Comparison of ENCODE assay signal across 8 mouse cellular contexts in the genomic region with DNA sequence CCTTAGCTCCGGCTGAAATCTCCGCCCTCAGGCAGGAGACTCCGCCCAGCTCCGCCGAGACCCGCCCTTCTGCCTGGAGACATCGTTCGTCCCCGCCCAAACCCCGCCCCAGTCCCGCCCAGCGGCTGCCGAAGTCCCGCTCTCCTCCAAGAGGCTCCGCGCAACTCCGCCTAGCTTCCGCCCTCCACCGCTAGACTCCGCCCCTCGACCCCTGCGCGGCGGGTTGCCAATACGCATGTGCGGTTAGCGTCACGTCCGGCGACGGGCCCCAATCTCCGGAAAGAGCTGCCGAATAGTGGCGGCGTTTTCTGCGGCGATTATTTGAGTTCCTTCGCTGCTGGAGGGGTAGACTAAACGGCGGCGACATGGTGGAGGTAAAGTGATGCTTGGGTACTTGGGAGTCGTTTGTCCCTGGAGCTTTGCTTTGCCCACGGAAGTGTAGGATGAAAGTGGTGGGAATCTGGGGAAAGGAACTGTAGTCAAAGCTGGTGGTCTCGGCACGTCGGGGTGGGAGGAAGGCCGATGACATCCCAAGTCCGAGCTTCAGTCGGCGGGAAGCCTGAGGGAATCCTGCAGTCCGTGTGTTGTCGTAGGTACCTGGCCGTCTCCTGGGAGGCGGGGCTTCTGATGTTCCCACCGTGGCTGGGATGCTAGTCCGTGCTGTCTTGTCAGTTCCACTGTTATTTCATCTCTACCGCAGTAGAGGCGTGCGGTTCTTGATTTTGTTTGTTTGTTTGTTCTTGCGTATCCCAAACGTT. TPM values are rescaled to one million over a fixed set of nuclear protein-coding genes. Genes with fewer than 3 reads are reported as not detected.
DNase-seq lines count a peak whose midpoint lies in the region; ATAC-seq and TF ChIP-seq lines count a peak whose summit lies in the region.

TSS of gene Plrg1 (plus strand) at position 242 of the 758 bp plus-strand sequence.

- H3K4me2 ChIP-seq in embryonic facial prominence, embryonic 14.5 days (ENCODE audit: low read depth, low read length) = peak within 1 kb of the TSS; percentile 92
- H3K4me2 ChIP-seq in limb, embryonic 13.5 days (replicated peaks) = peak within 1 kb of the TSS; percentile 93
- H3K4me2 ChIP-seq in midbrain, embryonic 16.5 days (ENCODE audit: low read length) = peak within 1 kb of the TSS; percentile 93

- peaks cover 36% of the 10 kb centered on the region for H3K36me3 ChIP-seq in embryonic facial prominence, embryonic 14.5 days (ENCODE audit: control insufficient read depth, insufficient read depth, low read length)
- no peaks in the 10 kb centered on the region for H3K36me3 ChIP-seq in heart, adult 2 months (ENCODE audit: control insufficient read depth, insufficient read depth, low read length)
- peaks cover 34% of the 10 kb centered on the region for H3K36me3 ChIP-seq in limb, embryonic 13.5 days
- peaks cover 13% of the 10 kb centered on the region for H3K36me3 ChIP-seq in midbrain, embryonic 16.5 days (ENCODE audit: control insufficient read depth, insufficient read depth, low read length)

- ATAC-seq in embryonic facial prominence, embryonic 14.5 days (ENCODE audit: low read depth) = peak; percentile 99
- ATAC-seq in limb, embryonic 13.5 days (ENCODE audit: low FRiP score, low read depth) = peak; percentile 99
- peak; percentile 99 for ATAC-seq in midbrain, embryonic 16.5 days

- H3K4me3 ChIP-seq in embryonic facial prominence, embryonic 14.5 days (ENCODE audit: low read depth, low read length) = peak within 1 kb of the TSS; percentile 76
- peak within 1 kb of the TSS; percentile 78 for H3K4me3 ChIP-seq in heart, adult 2 months
- H3K4me3 ChIP-seq in limb, embryonic 13.5 days = peak within 1 kb of the TSS; percentile 89
- peak within 1 kb of the TSS; percentile 73 for H3K4me3 ChIP-seq in midbrain, embryonic 16.5 days (ENCODE audit: low read depth, low read length)

- H3K79me2 ChIP-seq in heart, adult 2 months (replicated peaks; ENCODE audit: control insufficient read depth, insufficient read depth, low read length) = 0 out of 2 replicates have a peak, but pooled peaks cover 1% of the 10 kb centered on the region

- H3K4me1 ChIP-seq in embryonic facial prominence, embryonic 14.5 days (ENCODE audit: control insufficient read depth, insufficient read depth, low read length) = peaks cover 5% of the 10 kb centered on the region
- no peaks in the 10 kb centered on the region; the same call in 1 of the 2 replicates for H3K4me1 ChIP-seq in heart, adult 2 months (ENCODE audit: control insufficient read depth, insufficient read depth, low read length)
- H3K4me1 ChIP-seq in limb, embryonic 13.5 days = peaks cover 10% of the 10 kb centered on the region
- peaks cover 11% of the 10 kb centered on the region for H3K4me1 ChIP-seq in midbrain, embryonic 16.5 days (ENCODE audit: control insufficient read depth, insufficient read depth, low read length)

- no peaks in the 10 kb centered on the region for H3K27me3 ChIP-seq in embryonic facial prominence, embryonic 14.5 days (replicated peaks; ENCODE audit: control insufficient read depth, insufficient read depth, low read length)
- no peaks in the 10 kb centered on the region for H3K27me3 ChIP-seq in heart, adult 2 months (ENCODE audit: control insufficient read depth, insufficient read depth, low read length)
- no peaks in the 10 kb centered on the region for H3K27me3 ChIP-seq in limb, embryonic 13.5 days
- no peaks in the 10 kb centered on the region for H3K27me3 ChIP-seq in midbrain, embryonic 16.5 days (ENCODE audit: control insufficient read depth, insufficient read depth, low read depth, low read length)

- peak; percentile 96 for DNase-seq in 3T3-L1 (ENCODE audit: low read depth, low spot score)
- DNase-seq in adrenal gland, postnatal 4 days (ENCODE audit: low spot score in 2 of 2) = peak; percentile 96 to 99
- DNase-seq in embryonic facial prominence, embryonic 14.5 days (ENCODE audit: low spot score) = peak; percentile 98
- DNase-seq in heart, adult 2 months = peak; percentile 98 to 99
- DNase-seq in kidney, adult 8-10 months = peak; percentile 97 to 98
- DNase-seq in spleen, postnatal 10 days (ENCODE audit: low spot score in 2 of 2) = peak; percentile 95 to 99

- TF ChIP-seq POLR2A in heart, adult 2 months (IDR thresholded peaks at IDR 0.05; ENCODE audit: insufficient read depth, low read depth, low read length) = peak; percentile 94

- peak; percentile 12; the same call in 1 of the 2 replicates for TF ChIP-seq CTCF in heart, adult 2 months (IDR thresholded peaks at IDR 0.05)

- TF ChIP-seq EP300 in heart, adult 2 months (IDR thresholded peaks at IDR 0.05; ENCODE audit: insufficient read depth, low read depth, low read length) = no peak

- WGBS in embryonic facial prominence, embryonic 14.5 days = under 1% methylated on average over 42 of the region's 61 CpGs
- WGBS in heart, adult 2 months = under 1% methylated on average over 60 of the region's 61 CpGs
- under 1% methylated on average over 58 of the region's 61 CpGs for WGBS in limb, embryonic 13.5 days
- WGBS in midbrain, embryonic 16.5 days = under 1% methylated on average over 61 of the region's 61 CpGs

- H3K9ac ChIP-seq in embryonic facial prominence, embryonic 14.5 days (ENCODE audit: low read depth, low read length) = peak within 1 kb of the TSS; percentile 85
- peak within 1 kb of the TSS; percentile 64 for H3K9ac ChIP-seq in heart, adult 2 months (ENCODE audit: low read depth, low read length)
- peak within 1 kb of the TSS; percentile 89 for H3K9ac ChIP-seq in limb, embryonic 13.5 days
- peak within 1 kb of the TSS; percentile 86 for H3K9ac ChIP-seq in midbrain, embryonic 16.5 days (ENCODE audit: low read depth, low read length)

- intact Hi-C loops in heart, adult 2 months (cut with DNase I) = loop anchor here (10.0 kb wide), 1 partner anchor 989 kb away; the partner anchor contains the start of gene Tmem131l

- H3K9me3 ChIP-seq in embryonic facial prominence, embryonic 14.5 days (ENCODE audit: control insufficient read depth, low read length) = no peaks in the 10 kb centered on the region
- H3K9me3 ChIP-seq in limb, embryonic 13.5 days = no peaks in the 10 kb centered on the region
- H3K9me3 ChIP-seq in midbrain, embryonic 16.5 days (replicated peaks; ENCODE audit: control insufficient read depth, low read length, poor library complexity, severe bottlenecking) = no peaks in the 10 kb centered on the region

- H3K27ac ChIP-seq in embryonic facial prominence, embryonic 14.5 days (replicated peaks; ENCODE audit: low read depth, low read length) = peak within 1 kb of the TSS; percentile 65
- H3K27ac ChIP-seq in heart, adult 2 months = peak within 1 kb of the TSS; percentile 81
- peak within 1 kb of the TSS; percentile 58 for H3K27ac ChIP-seq in limb, embryonic 13.5 days
- peak within 1 kb of the TSS; percentile 82 for H3K27ac ChIP-seq in midbrain, embryonic 16.5 days (ENCODE audit: low read length)

RNA-seq across cellular contexts. Expression of gene Plrg1, which starts in this region (rescaled TPM):
- total RNA-seq in adrenal gland, postnatal 4 days (2021) = 10 to 100 TPM; 53.2 to 59.1 TPM
- polyA plus RNA-seq in embryonic facial prominence, embryonic 14.5 days (2014; fragmentation: Nextera tagmentation; extraction: Ambion mirVana) = 86.1 and 98.0 TPM in 2 replicates
- total RNA-seq in heart, adult 2 months (2021) = 10 to 100 TPM; 25.6 to 27.5 TPM
- 24.4 and 40.7 TPM in 2 replicates for polyA plus RNA-seq in heart, adult 2 months (2012; rRNA removed)
- polyA plus RNA-seq in limb, embryonic 13.5 days (2015; fragmentation: Nextera tagmentation; extraction: Ambion mirVana) = 115 TPM in 2 replicates
- 100 and 102 TPM in 2 replicates for polyA plus RNA-seq in midbrain, embryonic 16.5 days (2015; fragmentation: Nextera tagmentation; extraction: Ambion mirVana)

Comparison
In these comparisons a context has a peak if more than half of its experiments do, and no peak if none do; other contexts are left out.
1. Peak in every context shown above with its lines: DNase-seq, ATAC-seq, H3K4me3 ChIP-seq and H3K27ac ChIP-seq.